Mouse (Mus musculus) megakaryocyte, embryonic 14.5 days (primary cell): ENCODE measurements around the gene Hist2h2ac. TPM values are rescaled to one million over a fixed set of nuclear protein-coding genes. Genes with fewer than 3 reads are reported as not detected.

Experiments used
- H3K27me3 ChIP-seq: replicated peaks from 2 replicates; pipeline ENCODE3; 2012; ENCODE audit warnings: inconsistent platforms
- H3K36me3 ChIP-seq: replicated peaks from 2 replicates; pipeline ENCODE3; 2012; ENCODE audit warnings: low read length, inconsistent platforms, mixed read lengths
- H3K4me1 ChIP-seq: 2 replicates; pipeline ENCODE4 v1.6.1; 2012; ENCODE audit warnings: inconsistent platforms
- H3K4me3 ChIP-seq: replicated peaks from 2 replicates; pipeline ENCODE3; 2012; ENCODE audit warnings: moderate library complexity, mild to moderate bottlenecking, inconsistent platforms
- H3K9me3 ChIP-seq: 2 replicates; pipeline ENCODE4 v1.6.1; 2012; ENCODE audit warnings: inconsistent platforms
- FLI1 ChIP-seq: IDR thresholded peaks from 2 replicates; pipeline ENCODE4 v1.6.1; 2012; ENCODE audit warnings: low read length, inconsistent platforms, mixed read lengths
- GATA1 ChIP-seq: IDR thresholded peaks from 3 replicates; pipeline ENCODE4 v1.6.1; 2012; ENCODE audit warnings: mixed read lengths, low read length, inconsistent platforms, borderline replicate concordance
- polyA plus RNA-seq: library from polyadenylated mRNA; stranded (reverse); fragments of >175 nt; gene quantifications from 2 replicates; pipeline ENCODE4 v1.2.3, GENCODE M21; 2012; ENCODE audit warnings: low replicate concordance; ENCODE audit not compliant: insufficient read depth

The Hist2h2ac gene
- polyA plus RNA-seq, 1 experiment = 15.1 TPM

DNA sequence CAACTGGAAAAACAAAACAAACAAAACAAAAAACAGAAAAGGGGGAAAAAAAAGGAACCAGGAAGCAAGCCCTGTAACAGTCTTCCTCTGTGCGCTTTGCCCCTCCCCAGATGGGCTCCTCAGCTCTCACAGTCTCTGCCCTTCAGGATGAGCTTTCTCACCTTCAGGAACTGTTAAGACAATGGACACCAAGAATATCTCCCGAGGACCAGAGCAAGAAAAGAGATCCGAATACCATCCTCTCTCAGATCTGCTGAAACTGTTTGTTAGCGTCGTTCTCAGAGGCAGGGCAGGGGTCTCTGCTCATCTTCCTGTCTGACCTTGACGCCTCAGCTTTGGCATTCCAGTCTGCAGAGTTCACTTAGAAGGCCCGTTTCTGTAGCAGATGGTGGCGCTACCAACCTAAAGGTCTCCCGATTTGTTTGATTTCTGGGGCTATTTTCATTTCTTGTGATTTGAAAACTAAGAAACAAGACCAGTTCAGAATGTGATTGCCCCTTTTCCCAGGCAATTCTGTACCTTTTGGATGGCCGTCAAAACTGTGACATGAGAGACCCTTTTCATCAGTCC lies 49.6 kb downstream of the Hist2h2ac start:
- peaks cover 59% of the 10 kb centered on the region for H3K36me3 ChIP-seq
- peaks cover 66% of the 10 kb centered on the region for H3K4me1 ChIP-seq
- no peaks in the 10 kb centered on the region for H3K27me3 ChIP-seq
- H3K9me3 ChIP-seq = no peaks in the 10 kb centered on the region
- H3K4me3 ChIP-seq = peak overlapping the region; percentile 95
- TF ChIP-seq GATA1 = no peak
- no peak for TF ChIP-seq FLI1

Other genes with a start within 250 kb of the Hist2h2ac start
- 556 and 663 TPM in 2 replicates for gene Plekho1, start 224.9 kb downstream of the Hist2h2ac start, polyA plus RNA-seq
- gene Vps45, start 162.4 kb downstream of the Hist2h2ac start, polyA plus RNA-seq = 19.1 and 19.4 TPM in 2 replicates
- 9.2 and 12.9 TPM in 2 replicates for gene Otud7b, start 116.4 kb downstream of the Hist2h2ac start, polyA plus RNA-seq
- gene Mtmr11, start 58.9 kb downstream of the Hist2h2ac start, polyA plus RNA-seq = 0.57 TPM in 1 of 2 replicates, not detected in the other
- gene Sf3b4, start 48.5 kb downstream of the Hist2h2ac start, polyA plus RNA-seq = 463 and 1,018 TPM in 2 replicates
- 1.9 and 7.6 TPM in 2 replicates for gene Sv2a, start 39.7 kb downstream of the Hist2h2ac start, polyA plus RNA-seq
- 29.8 and 114 TPM in 2 replicates for gene Bola1, start 1.2 kb downstream of the Hist2h2ac start, polyA plus RNA-seq
- gene Hist2h2ab, start 1.0 kb downstream of the Hist2h2ac start, polyA plus RNA-seq = not detected in 2 replicates
- gene Hist2h2be, start 239 bp upstream of the Hist2h2ac start, polyA plus RNA-seq = 0.10 TPM in 1 of 2 replicates, not detected in the other
- gene Hist2h3c2, start 18.2 kb upstream of the Hist2h2ac start, polyA plus RNA-seq = 50.2 and 139 TPM in 2 replicates
- 947 and 1,036 TPM in 2 replicates for gene Hist2h2aa2, start 19.4 kb upstream of the Hist2h2ac start, polyA plus RNA-seq
- 57.2 and 67.0 TPM in 2 replicates for gene Hist2h2aa1, start 24.6 kb upstream of the Hist2h2ac start, polyA plus RNA-seq
- not detected in 2 replicates for gene Hist2h3c1, start 25.8 kb upstream of the Hist2h2ac start, polyA plus RNA-seq
- 5.6 and 6.1 TPM in 2 replicates for gene Hist2h4, start 42.4 kb upstream of the Hist2h2ac start, polyA plus RNA-seq
- 84.7 and 122 TPM in 2 replicates for gene Hist2h3b, start 47.8 kb upstream of the Hist2h2ac start, polyA plus RNA-seq
- gene Hist2h2bb, start 48.9 kb upstream of the Hist2h2ac start, polyA plus RNA-seq = 1.0 TPM in 1 of 2 replicates, not detected in the other
- gene Fcgr1, start 73.1 kb upstream of the Hist2h2ac start, polyA plus RNA-seq = 0.86 and 1.7 TPM in 2 replicates
- gene BC107364, start 231.4 kb upstream of the Hist2h2ac start, polyA plus RNA-seq = not detected in 2 replicates